Mouse (Mus musculus) heart, embryonic 11.5 days (tissue): Measurements from ENCODE around the gene Setdb2. TPM values are rescaled to one million over a fixed set of nuclear protein-coding genes. Genes with fewer than 3 reads are reported as not detected.

Experiments
- ATAC-seq: fragments of 200-750 bp; cut with Nextera tagmentation; replicated peaks from 2 replicates; pipeline ENCODE4 v1.8.0; 2017; ENCODE audit warnings: moderate library complexity; ENCODE audit not compliant: insufficient number of reproducible peaks, low FRiP score, low TSS enrichment
- H3K27ac ChIP-seq: fragments of 300-500 bp; sonication (generic); 2 replicates; pipeline ENCODE4 v1.5.1; 2014; ENCODE audit warnings: mild to moderate bottlenecking, low read depth, low read length
- H3K27me3 ChIP-seq: fragments of 300-500 bp; sonication (generic); 2 replicates; pipeline ENCODE4 v1.6.1; 2014; ENCODE audit warnings: mild to moderate bottlenecking, low read length, mixed read lengths; ENCODE audit not compliant: control insufficient read depth, insufficient read depth
- H3K36me3 ChIP-seq: fragments of 300-500 bp; sonication (generic); 2 replicates; pipeline ENCODE4 v1.6.1; 2014; ENCODE audit warnings: mild to moderate bottlenecking, low read length, moderate library complexity, mixed read lengths; ENCODE audit not compliant: control insufficient read depth, insufficient read depth
- H3K4me1 ChIP-seq: fragments of 300-500 bp; sonication (generic); 2 replicates; pipeline ENCODE4 v1.6.1; 2014; ENCODE audit warnings: low read length; ENCODE audit not compliant: control insufficient read depth, insufficient read depth
- H3K4me2 ChIP-seq: fragments of 300-500 bp; sonication (generic); 2 replicates; pipeline ENCODE4 v1.6.1; 2014; ENCODE audit warnings: mild to moderate bottlenecking, moderate library complexity
- H3K4me3 ChIP-seq: fragments of 300-500 bp; sonication (generic); 2 replicates; pipeline ENCODE4 v1.5.1; 2014; ENCODE audit warnings: low read depth, low read length
- H3K9ac ChIP-seq: fragments of 300-500 bp; sonication (generic); 2 replicates; pipeline ENCODE4 v1.6.1; 2014; ENCODE audit warnings: mild to moderate bottlenecking, low read depth, low read length, moderate library complexity
- H3K9me3 ChIP-seq: fragments of 300-500 bp; sonication (generic); replicated peaks from 2 replicates; pipeline ENCODE4 v1.6.1; 2016; ENCODE audit warnings: low read length; ENCODE audit not compliant: control insufficient read depth
- WGBS: fragments of 180-500 bp; shearing (Covaris S2); extraction: QIAGEN DNeasy Blood & Tissue Kit; methylation state at CpG from one replicate; pipeline ENCODE4 v1.1.7; 2014; ENCODE audit not compliant: insufficient replicate concordance; 5-methylcytosine and 5-hydroxymethylcytosine counted together
- polyA plus RNA-seq: library from polyadenylated mRNA; unstranded; fragments of >200 nt; fragmentation: Nextera tagmentation; extraction: Ambion mirVana; gene quantifications from 2 replicates; pipeline ENCODE4 v1.2.1, GENCODE M21; 2014

Setdb2 gene
- polyA plus RNA-seq, 1 experiment from 2014 or later = 9.9 TPM

DNA sequence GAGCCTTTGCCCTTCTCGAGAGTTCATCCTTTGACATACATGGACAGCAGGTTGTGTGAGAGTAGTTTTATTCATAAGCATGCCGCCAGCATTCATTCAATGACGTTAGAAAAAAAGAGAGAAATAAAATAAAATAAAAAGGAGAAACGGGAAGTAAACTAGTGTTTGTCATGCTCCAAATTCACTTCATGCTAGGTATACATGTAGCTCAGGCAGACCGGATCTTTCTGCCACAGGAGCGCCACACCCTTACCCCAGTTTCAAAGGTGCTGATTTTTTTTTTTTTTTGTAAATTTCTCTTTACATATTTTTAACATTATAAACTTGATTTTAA, 755 bp upstream of the Setdb2 start:
- Histone ChIP-seq H3K9ac (peak overlapping the region; percentile 91), H3K27me3 (no peaks in the 10 kb centered on the region), H3K4me1 (no peaks in the 10 kb centered on the region), H3K4me3 (peak overlapping the region; percentile 83), H3K9me3 (no peaks in the 10 kb centered on the region), H3K27ac (peak overlapping the region; percentile 88), H3K36me3 (no peaks in the 10 kb centered on the region), H3K4me2 (peak overlapping the region; percentile 65)
- WGBS = 15% methylated on average over 6 of the region's 6 CpGs
- no peak for ATAC-seq

DNA sequence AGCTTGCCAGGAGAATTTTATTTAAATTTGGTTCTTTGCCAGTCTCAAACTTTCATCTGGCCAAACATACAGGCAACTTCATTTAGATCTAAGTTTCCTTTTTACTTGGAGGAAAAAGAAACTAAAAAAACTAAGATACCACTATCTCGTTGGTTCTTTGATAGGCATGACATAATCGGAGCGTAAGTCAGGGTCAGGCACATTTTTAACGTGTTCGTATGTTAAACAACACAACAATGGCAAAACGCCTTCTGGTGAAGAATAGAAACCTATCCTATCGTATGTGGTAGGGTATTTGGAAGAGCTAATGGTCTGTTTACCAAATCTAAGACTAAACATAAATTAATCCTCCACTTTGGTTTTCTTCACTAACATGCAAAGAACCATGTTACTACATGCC, 645 bp downstream of the Setdb2 start:
- H3K4me2 ChIP-seq = peak overlapping the region; percentile 65
- H3K4me3 ChIP-seq = peak overlapping the region; percentile 83
- no peaks in the 10 kb centered on the region for H3K9me3 ChIP-seq
- ATAC-seq = no peak
- no peaks in the 10 kb centered on the region for H3K27me3 ChIP-seq
- H3K36me3 ChIP-seq = no peaks in the 10 kb centered on the region
- WGBS = 12% methylated on average over 7 of the region's 7 CpGs
- no peak overlapping the region for H3K27ac ChIP-seq
- no peaks in the 10 kb centered on the region for H3K4me1 ChIP-seq
- peak overlapping the region; percentile 91 for H3K9ac ChIP-seq

DNA sequence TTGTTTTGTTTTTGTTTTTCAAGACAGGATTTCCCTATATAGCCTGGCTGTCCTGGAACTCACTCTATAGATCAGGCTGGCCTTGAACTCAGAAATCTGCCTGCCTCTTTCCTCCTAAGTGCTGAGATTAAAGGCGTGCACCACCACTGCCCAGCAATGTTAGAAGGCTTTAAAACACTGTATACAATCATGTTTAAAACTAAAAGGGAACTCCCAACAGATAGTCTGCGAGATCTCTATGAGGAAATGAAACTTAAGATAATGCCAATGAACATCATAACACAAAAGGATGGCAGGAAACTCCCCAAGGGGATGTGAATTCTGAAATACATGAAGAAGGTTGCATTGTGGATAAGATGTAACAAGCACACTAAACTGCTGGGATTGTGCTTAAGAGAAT, 2.2 kb downstream of the Setdb2 start:
- ATAC-seq = no peak
- no peak overlapping the region for H3K27ac ChIP-seq
- H3K4me3 ChIP-seq = no peak overlapping the region
- no peak overlapping the region for H3K4me2 ChIP-seq
- H3K27me3 ChIP-seq = no peaks in the 10 kb centered on the region
- no peaks in the 10 kb centered on the region for H3K36me3 ChIP-seq
- WGBS = 83% methylated on average over 2 of the region's 2 CpGs
- H3K4me1 ChIP-seq = no peaks in the 10 kb centered on the region
- no peaks in the 10 kb centered on the region for H3K9me3 ChIP-seq
- no peak overlapping the region for H3K9ac ChIP-seq

DNA sequence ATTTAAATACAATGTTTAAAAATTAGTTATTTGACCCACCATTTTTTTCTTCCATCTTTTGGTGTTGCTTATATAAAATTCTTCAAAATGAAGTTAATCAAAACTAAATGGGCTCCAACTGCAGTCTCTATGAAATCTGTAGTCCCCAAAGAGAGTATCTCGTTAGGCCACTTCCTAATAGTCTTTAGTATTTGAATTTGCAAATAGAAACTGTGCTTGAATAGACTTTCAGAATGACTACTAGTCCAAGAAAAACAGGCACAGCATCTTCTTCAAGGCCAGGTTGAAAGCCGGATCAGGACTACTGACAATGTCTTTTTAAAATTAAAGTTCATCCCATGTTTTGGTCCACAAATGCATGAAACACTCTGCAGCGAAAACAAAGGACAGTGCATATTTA, 3.3 kb downstream of the Setdb2 start:
- ATAC-seq = no peak
- H3K4me2 ChIP-seq = no peak overlapping the region
- H3K9me3 ChIP-seq = no peaks in the 10 kb centered on the region
- no peaks in the 10 kb centered on the region for H3K36me3 ChIP-seq
- no peak overlapping the region for H3K4me3 ChIP-seq
- H3K4me1 ChIP-seq = no peaks in the 10 kb centered on the region
- H3K9ac ChIP-seq = no peak overlapping the region
- WGBS = 89% methylated on average over 3 of the region's 3 CpGs
- H3K27me3 ChIP-seq = no peaks in the 10 kb centered on the region
- no peak overlapping the region for H3K27ac ChIP-seq

DNA sequence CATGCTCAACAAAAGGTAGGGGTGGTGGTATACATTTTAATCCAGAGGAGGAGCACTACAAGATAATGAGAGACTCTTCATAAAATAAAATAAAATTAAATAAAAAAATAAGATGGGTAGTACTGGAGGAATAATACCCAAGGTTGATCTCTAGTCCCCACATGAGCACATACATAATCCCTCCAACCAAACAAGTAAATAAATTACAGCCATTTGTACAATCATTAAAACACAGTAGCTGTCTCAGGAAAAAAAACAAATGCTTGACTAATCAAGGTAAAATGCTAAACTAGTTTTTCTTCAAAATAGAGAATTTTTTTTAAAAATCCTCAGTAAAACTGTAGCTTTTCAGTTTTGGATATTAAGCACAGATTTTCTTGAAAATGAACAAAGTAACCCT, 5.5 kb downstream of the Setdb2 start:
- H3K4me2 ChIP-seq = no peak overlapping the region
- no peak overlapping the region for H3K27ac ChIP-seq
- H3K4me3 ChIP-seq = no peak overlapping the region
- no peak overlapping the region for H3K9ac ChIP-seq
- no peaks in the 10 kb centered on the region for H3K27me3 ChIP-seq
- no peaks in the 10 kb centered on the region for H3K4me1 ChIP-seq
- no peak for ATAC-seq
- H3K9me3 ChIP-seq = no peaks in the 10 kb centered on the region
- no peaks in the 10 kb centered on the region for H3K36me3 ChIP-seq

DNA sequence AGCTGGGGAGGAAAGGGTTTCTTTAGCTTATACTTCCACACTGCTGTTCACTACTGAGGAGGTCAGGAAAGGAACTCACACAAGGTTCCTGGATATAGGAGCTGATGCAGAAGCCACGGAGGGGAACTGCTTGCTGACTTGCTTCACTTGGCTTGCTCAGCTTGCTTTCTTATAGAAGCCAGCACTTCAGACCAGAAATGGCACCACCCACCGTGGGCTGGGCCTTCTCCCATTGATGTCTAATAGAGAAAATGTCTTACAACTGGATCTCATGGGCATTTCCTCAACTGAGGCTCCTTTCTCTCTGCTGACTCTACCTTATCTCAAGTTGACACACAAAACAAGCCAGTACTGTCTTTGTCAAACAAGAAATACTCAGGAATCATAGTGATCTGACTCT, 6.8 kb downstream of the Setdb2 start:
- H3K4me3 ChIP-seq = no peak overlapping the region
- no peak overlapping the region for H3K27ac ChIP-seq
- H3K9me3 ChIP-seq = no peaks in the 10 kb centered on the region
- no peak overlapping the region for H3K4me2 ChIP-seq
- H3K36me3 ChIP-seq = no peaks in the 10 kb centered on the region
- WGBS = 55% methylated on average over 2 of the region's 2 CpGs
- no peaks in the 10 kb centered on the region for H3K4me1 ChIP-seq
- no peak overlapping the region for H3K9ac ChIP-seq
- no peaks in the 10 kb centered on the region for H3K27me3 ChIP-seq
- no peak for ATAC-seq

DNA sequence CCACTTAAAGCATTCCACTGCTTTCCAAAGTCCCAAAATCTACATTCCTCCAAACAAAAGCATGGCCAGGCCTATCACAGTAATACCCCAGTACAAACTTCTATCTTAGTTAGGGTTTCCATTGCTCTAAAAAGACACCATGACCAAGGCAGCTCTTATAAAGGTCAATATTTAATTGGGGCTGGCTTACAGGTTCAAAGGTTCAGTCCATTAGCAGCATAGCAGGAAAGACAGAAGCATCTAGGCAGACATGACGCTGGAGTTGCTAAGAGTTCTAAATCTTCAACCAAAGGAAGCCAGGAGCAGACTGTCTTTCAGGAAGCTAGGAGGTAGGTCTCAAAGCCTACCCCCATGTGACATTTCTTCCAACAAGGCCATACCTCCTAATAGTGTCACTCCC, 10.1 kb downstream of the Setdb2 start:
- Histone ChIP-seq H3K4me2 (no peak overlapping the region), H3K27ac (no peak overlapping the region), H3K36me3 (no peaks in the 10 kb centered on the region), H3K9me3 (no peaks in the 10 kb centered on the region), H3K4me3 (no peak overlapping the region), H3K27me3 (no peaks in the 10 kb centered on the region), H3K9ac (no peak overlapping the region), H3K4me1 (no peaks in the 10 kb centered on the region)
- ATAC-seq = no peak
- WGBS = 81% methylated on average over 1 of the region's 1 CpGs

DNA sequence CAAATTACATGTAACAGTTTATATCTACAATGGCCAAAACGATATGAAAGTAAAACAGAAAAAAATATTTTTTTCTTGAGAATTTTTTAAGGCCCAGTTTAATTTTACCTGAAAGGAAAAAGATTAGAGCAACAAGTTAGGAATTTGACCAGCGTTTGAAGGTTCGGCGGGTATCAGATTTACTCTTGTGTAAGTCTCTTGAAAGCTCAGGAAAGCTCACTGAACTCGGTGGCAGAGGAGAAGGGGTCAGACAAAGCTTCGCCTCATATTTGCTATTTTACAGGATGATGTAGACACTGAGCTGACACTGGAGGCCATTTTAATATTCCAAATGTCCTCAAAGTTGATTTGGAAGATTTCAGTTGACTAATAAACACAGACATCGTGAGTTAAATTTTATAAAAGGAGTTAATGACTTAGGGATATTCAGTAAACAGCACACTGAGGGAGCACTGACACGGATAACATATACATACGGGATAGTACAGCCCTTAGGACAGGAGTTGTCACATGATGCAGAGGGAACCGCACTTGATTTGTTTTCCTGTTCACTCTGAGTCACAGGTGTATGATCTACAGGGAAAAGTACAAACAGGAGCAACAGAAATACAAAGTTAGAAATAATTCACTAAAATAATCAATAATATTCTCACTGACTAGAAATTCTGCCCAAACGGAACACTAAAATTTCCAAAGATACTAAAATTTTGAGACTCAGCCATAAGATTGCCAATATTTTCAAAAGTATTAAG, 17.6 kb downstream of the Setdb2 start:
- no peak for ATAC-seq
- H3K27me3 ChIP-seq = no peaks in the 10 kb centered on the region
- peaks cover 2% of the 10 kb centered on the region; the same call in 1 of the 2 replicates for H3K36me3 ChIP-seq
- no peak overlapping the region for H3K9ac ChIP-seq
- H3K4me1 ChIP-seq = no peaks in the 10 kb centered on the region
- no peak overlapping the region for H3K4me3 ChIP-seq
- H3K9me3 ChIP-seq = no peaks in the 10 kb centered on the region
- H3K27ac ChIP-seq = no peak overlapping the region
- no peak overlapping the region for H3K4me2 ChIP-seq
- 86% methylated on average over 11 of the region's 11 CpGs for WGBS

DNA sequence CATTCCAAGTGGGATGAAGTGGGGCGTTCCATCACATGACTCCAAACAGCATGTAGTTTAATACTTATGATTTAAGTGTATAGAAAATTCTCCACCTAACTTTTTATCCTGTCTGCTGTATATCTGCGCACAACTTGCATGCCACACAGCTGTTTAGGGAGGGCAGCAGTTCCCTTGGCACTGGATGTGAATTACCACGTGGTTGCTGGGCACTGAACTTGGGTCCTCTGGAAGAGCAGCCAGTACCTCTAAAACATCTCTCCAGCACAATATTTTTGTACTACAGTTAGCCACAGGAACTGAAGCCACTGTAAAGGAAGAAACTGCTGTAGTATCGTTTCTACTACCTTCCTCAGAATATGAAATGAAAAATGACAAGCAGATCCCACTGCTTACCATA, 22.5 kb downstream of the Setdb2 start:
- WGBS = 81% methylated on average over 4 of the region's 4 CpGs
- no peak for ATAC-seq
- H3K9ac ChIP-seq = no peak overlapping the region
- no peaks in the 10 kb centered on the region for H3K4me1 ChIP-seq
- no peaks in the 10 kb centered on the region for H3K27me3 ChIP-seq
- H3K4me2 ChIP-seq = no peak overlapping the region
- no peak overlapping the region for H3K27ac ChIP-seq
- no peak overlapping the region for H3K4me3 ChIP-seq
- peaks cover 6% of the 10 kb centered on the region; the same call in 1 of the 2 replicates for H3K36me3 ChIP-seq
- H3K9me3 ChIP-seq = no peaks in the 10 kb centered on the region
